ENCODE assay signal across 14 mouse cellular contexts in genomic region chr7:5016920-5017319, GRCm38 (mm10). TPM values are rescaled to one million over a fixed set of nuclear protein-coding genes. Genes with fewer than 3 reads are reported as not detected.
"Had no signal": no experiment of that assay in that cellular context is flagged by ENCODE, and none has a peak within 500 bp of the region (broad histone marks: within the 10 kb centered on the region; RNA-seq: fewer than 3 reads in every experiment).

No protein-coding gene starts in this region.

- H3K27me3 ChIP-seq: liver, embryonic 15.5 days; midbrain, embryonic 13.5 days; neural tube, embryonic 15.5 days had no signal

- H3K9me3 ChIP-seq: limb, embryonic 10.5 days; liver, embryonic 15.5 days; midbrain, embryonic 13.5 days; neural tube, embryonic 15.5 days had no signal

- H3K27ac ChIP-seq: limb, embryonic 10.5 days; midbrain, embryonic 13.5 days had no signal

- ATAC-seq: lung, postnatal 0 days; midbrain, embryonic 13.5 days had no signal

- H3K4me3 ChIP-seq: layer of hippocampus, adult 2 months had no signal

- H3K9ac ChIP-seq: midbrain, embryonic 13.5 days; neural tube, embryonic 15.5 days had no signal

- DNase-seq: kidney, postnatal 36 days; lung, adult 2 months; lung, postnatal 36 days; right cerebral cortex, adult 18-20 months; right cerebral cortex, postnatal 25 days had no signal

RNA-seq across cellular contexts. Expression of gene Gm44973, which starts 1.6 kb away (rescaled TPM):
- total RNA-seq: layer of hippocampus, adult 2 months; layer of hippocampus, postnatal 10 days; midbrain, postnatal 0 days had no signal
- polyA plus RNA-seq: lung, adult 2 months had no signal

RNA-seq across cellular contexts. Expression of gene Ccdc106, which starts 3.4 kb away (rescaled TPM):
- polyA plus RNA-seq: thymus, postnatal 0 days had no signal
